Mouse (Mus musculus) kidney, adult 18-20 months (tissue): ENCODE results near the gene Apobec1.
"Not testable (repeated sequence)": the region's sequence is repeated elsewhere in the genome, so short reads cannot be mapped to it uniquely, and the experiment has no call there.

Source experiments
- DNase-seq: peaks from one replicate; pipeline ENCODE4 v3.0.0; 2021

The Apobec1 gene

DNA sequence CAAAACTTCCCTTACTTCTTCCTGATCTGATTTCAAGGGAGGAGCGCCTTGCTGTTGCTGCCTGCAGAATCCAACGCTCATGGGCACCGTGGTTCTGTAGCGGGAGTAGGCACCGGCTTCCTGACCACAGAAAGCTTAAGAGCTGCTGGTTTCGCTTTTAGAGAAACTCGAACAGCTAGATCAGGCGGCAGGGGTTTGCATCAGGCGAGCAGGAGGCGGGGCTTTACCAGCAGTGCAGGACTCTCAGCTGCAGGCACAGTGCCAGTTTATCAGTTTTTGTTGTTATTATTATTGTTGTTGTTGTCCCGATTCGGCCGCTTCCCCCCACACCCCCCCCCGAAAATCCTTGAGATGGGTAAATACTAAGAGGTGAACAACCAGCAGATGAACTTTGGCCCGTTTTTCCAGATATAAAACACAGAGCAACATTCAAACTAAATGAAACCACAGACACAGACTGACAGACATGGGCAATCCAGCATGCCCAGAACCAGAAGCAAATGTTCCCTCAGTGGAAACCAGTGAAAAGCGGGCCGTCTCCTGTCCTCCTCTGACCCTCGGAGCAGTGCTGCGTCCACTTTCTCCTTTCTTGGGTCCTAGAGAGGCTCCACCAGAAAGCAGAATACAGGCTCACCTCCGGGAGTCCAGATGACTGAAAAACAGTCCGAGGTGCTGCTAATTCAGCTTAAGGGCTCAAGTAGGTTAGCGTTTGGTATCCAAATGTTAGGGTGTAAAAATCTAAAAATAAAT, at the start of gene Apobec1:
TSS of gene Apobec1 (minus strand) at position 203 of the 750 bp plus-strand sequence.
- peak; percentile 79 for DNase-seq

DNA sequence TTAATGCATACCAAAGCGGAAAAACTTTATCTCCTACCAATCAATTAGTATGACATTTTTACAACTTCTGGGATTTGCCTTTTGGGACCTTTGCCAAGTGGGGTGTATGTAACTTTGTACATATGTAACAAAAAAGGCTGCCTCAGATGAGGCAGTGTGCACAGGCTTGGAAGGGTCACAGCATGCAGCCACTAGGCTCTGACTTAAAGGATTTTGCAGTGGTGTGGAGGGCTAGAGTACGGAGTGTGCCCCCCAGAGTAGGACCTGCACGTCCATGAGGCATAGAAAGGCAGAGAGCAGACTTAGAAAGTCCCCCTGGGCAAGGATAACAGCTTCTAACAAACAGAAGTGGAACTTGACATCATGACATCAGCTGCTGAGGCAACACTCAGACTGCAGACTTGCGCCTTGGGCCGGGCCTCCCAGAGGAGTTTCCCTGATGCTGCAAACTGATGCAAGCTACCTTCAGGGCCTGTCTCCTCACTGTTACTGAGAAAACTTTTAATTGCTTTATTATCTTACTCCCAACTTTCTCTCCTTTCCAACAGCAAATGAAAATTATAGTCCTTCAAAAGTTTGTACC, 48.2 kb upstream of the Apobec1 start:
- DNase-seq, result no peak

DNA sequence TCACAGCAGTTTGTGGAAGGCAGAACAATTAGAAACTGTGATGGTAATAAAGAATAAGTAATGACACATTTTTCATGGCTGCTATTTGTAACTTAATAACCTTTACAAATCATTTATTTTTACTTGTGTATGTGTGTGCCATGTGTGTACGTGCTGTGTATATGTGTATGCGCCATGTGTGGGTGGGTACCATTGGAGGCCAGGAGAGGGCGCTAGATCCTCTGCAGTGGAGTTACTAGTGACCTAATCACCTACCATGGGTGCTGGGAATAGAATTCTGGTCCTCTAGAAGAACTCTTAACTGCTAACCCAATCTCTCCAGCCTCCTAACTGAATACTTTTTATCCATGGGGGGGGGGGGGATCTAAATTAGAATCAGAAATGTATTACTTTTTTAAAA, 47.7 kb upstream of the Apobec1 start:
- DNase-seq, result no peak

DNA sequence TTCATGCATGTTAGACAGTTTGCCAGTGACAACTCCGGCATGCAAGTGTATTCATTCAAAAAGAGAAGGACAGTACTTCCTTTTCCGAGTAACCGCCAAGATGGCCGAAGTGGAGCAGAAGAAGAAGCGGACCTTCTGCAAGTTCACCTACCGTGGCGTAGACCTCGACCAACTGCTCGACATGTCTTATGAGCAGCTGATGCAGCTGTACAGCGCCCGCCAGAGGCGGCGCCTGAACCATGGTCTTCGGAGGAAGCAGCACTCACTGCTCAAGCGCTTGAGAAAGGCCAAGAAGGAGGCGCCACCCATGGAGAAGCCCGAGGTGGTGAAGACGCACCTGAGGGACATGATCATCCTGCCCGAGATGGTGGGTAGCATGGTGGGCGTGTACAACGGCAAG, 42.0 kb upstream of the Apobec1 start:
- not testable (repeated sequence) for DNase-seq

DNA sequence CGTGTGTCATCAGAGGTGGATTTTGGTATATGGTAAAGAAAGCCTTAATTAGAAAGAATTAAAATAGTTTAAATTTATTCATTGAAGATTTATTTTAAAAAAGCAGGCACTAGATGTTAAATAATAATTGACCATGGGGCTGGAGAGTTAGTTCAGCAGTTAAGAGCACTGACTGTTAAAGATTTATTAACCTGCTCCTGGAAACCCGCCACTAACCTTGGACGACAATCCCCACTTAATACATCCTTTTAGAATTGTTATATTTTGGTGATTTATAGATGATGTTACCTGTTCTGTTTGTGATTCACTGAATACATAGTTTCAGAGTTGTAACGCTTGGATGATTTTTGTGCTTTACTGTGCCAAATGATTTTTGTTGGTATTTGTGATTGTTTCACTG, 35.3 kb upstream of the Apobec1 start:
- not testable (repeated sequence) for DNase-seq

DNA sequence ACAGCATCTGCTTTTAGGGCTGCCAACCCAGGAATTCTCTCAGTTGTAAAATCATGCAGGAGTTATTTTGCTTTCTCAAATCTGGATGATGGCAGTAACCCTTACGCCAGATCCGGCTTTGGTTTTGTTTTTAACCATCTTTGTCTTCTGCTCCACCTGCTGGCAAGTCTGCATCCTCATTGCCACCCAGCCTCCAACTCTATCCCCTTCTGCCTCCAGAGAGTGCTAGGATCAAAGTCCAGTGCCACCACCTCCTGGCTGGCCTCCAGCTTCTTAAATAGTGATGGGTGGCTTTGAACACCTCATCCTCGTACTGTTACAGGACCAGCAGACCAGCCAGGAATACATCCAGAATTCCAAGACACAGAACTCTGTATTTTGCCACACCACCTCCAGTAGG, 34.4 kb upstream of the Apobec1 start:
- DNase-seq, result peak; percentile 43

DNA sequence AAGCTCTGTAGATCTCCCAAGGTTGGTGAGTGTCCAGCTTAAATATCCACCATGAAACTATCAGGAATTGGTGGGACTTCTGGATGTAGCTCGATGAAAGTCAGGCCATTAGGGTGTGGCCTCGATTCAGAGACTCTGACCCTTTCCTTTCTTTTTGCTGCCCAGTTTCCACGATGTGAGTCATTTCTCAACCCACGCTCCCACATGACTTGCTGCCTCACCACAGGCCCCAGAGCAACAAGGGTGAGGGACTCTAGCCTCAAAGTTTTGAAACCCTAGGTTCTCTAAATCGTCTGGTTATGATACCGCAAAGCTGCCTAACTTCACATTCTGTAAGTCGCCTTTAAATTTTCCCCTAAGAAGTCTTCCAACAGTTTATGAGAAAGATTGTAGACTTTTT, 33.1 kb upstream of the Apobec1 start:
- no peak for DNase-seq

DNA sequence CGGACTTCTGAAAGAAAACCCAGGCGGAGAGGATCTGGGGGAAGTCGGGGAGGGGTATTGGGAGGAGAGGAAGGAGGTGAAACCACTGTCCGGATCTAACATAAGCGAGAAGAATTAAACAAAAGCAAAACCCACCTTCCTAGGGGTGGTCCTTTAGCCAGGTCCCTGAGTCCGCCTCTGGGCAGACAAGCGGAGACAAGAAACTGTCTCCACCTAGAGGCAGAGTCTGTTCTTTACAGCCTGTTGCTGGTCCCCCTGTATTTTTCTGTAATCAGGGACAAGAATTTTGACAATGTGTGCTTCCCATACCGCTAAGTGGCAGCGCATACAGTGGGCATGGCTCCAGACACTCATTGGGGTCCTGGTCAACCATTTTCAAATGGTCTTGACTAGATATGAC, 31.2 kb upstream of the Apobec1 start:
- DNase-seq, result peak; percentile 32

DNA sequence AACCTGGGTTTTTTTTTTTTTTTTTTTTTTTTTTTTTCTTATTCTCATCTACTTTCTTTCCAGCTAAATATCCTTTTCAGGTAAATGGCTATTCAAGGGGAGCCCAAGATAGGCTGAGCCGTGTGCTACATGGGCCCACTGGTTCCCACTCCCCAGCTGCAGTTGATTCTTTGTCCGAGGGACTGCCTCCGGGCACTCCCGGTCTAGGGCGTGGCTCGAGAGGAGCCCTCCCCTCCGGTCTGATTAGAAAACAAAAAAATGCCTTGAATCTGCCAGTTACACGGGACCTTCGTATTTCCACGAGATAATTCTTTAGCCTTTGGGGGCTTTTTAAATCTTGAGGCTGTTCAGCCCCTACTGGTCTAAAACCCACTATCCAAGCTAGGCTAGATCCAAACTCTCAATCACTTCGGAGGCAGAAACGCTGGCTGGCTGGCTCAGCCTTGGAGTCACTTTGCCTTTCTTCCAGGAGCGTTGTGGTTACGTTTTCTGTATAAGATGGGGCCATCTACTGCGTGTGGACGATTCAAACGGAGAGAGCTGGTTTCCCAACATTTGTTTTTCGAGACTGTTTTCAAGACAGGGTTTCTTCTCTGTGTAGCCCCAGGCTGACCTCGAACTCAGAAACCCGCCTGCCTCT, 25.3 kb upstream of the Apobec1 start:
- no peak for DNase-seq

DNA sequence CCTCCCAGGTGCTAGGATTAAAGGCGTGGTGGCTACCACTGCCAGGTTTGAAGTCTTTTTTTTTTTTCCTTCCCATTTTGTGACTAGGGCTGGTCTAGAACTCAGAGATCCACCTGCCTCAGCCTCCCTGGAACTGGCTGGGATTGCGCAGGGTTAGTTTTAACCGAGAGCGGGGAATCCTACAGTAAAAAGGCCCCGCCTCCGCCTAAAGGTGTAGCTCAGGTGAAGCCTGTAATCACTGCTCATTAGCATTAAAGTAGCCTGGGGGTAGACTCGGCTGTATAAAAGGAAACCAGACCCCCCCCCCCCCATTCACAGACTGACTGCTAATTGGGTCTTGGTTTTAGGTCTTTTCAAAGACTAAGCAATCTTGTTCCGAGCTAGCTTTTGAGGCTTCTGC, 23.9 kb upstream of the Apobec1 start, which contains the start of gene Dppa3:
TSS of gene Dppa3 (plus strand) at position 301 of the 400 bp plus-strand sequence.
- DNase-seq, result no peak

DNA sequence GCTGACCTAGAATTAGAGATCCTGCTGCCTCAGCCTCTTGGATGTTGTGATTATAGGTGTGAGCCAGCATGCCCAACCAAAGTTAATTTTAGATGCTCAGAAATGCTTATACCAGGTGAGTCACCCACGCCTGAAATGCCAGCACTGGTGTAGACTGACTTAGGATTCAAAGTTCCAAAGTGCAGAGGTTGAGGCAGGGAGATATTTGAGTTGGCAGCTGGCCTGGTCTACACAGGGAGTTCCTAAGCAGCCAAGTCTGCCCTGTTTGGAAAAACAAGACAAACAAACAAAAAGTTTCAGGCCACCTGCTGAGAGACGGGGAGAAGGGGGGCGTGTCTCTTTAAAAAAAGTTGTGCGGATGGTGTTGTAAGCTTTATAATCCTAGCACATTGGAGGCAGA, 22.9 kb upstream of the Apobec1 start:
- DNase-seq, result peak; percentile 79

DNA sequence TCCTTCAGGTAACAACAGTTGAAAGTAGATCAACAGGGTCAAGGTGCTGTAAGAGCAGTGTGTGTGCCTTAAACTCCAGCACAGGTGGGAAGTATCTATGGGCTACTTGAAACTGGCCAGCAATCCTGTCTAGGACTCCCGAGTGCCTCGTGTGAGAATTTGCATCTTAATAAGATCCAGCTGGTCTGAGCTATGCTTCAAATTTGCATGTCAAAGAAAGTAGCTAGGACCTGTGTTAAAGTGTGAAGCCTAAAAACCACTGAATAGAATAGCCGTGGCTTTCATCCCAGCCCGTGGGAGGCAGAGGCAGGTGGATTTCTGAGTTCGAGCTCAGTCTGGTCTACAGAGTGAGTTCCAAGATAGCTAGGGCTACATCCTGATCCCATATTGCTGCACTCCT, 22.2 kb upstream of the Apobec1 start:
- DNase-seq, result no peak

DNA sequence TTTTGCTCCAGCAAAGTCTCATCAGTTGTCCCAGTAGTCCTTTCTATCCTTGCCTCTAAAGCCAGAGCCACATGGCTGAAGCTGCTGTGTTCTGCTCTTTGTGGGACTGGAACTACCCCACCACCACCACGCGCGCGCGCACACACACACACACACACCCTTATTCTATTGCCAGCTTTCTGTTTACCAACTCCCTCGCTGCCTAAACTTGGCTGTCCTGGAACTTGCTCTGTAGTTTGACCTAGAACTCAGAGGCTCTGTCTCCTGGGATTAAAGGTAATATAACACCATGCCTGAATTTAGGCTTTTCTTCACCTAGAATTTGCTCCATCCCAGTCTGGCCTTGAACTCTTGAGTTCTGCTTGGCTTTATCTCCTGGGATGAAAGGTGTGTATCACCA, 18.8 kb upstream of the Apobec1 start:
- no peak for DNase-seq

DNA sequence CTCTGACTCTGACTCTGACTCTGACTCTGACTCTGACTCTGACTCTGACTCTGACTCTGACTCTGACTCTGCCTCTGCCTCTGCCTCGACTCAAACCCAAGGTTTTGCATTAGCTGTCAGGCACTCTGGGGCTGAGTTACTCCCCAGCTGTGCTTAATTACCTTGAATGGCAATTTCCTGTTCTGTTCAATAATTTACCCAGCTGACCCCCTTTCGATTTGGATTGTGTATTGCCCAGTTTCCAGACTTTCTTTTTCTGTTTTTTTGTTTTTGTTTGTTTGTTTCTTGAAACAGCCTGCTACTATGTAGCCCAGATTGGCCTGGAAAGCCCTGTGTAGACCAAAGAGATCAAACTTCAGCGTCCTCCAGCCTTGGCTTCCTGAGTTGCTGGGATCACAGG, 13.8 kb upstream of the Apobec1 start:
- DNase-seq, result no peak

DNA sequence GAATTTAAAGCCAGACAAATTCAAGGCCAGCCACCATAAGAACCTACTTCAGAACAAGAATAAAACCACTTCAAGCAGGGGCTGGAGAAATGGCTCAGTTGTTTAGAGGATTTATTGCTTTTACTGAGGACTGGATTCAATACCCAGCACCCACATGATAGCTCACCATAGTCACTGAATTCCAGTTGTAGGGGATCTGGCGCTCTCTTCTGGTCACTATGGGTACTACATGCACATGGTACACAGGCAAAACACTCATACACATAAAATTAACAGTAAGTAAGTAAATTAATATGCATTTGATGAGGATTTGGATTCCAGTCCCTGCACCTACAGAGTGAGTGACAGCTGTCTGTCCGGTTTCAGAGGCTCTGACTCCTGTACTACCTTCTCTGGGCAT, 11.8 kb upstream of the Apobec1 start:
- no peak for DNase-seq

DNA sequence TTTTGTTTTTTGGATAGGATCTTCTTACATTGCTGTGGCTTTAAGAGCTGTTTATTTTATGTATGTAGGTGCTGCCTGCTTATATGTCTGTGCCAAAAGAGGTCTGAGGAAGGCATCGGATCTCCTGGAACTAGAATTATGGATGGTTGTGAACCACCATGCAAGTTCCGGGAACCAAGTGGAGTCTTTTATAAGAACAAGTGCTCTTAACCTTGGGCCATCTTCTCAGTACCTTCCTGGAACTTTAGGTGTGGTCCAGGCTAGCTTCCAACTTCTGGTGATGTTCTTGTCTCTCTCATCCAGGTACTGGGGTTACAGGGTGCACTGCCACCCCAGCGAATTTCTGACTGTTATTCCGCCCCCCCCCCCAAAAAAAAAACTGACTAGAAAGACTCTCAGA, 10.2 kb upstream of the Apobec1 start:
- DNase-seq, result no peak

DNA sequence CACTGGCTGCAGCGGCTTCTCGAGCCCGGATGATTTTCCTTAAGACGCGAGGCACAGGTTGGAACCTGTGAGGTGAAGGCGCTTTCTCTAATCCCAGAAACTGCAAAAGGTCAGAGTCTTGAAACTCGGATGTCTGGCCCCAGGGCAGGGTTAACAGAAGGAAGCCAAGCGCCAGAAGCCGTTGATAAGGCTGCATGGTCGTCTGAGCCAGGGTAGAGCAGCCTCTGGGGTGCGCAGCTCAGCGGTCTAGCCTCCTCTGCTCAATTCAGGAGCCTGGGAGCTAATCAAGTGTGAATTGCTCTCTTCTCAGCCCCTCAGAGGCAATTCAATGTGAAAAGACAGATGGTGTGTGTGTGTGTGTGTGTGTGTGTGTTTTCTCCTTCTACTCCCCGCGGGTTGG, 7.5 kb upstream of the Apobec1 start, which contains the start of gene Gdf3:
TSS of gene Gdf3 (minus strand) at position 317 of the 400 bp plus-strand sequence.
- no peak for DNase-seq

DNA sequence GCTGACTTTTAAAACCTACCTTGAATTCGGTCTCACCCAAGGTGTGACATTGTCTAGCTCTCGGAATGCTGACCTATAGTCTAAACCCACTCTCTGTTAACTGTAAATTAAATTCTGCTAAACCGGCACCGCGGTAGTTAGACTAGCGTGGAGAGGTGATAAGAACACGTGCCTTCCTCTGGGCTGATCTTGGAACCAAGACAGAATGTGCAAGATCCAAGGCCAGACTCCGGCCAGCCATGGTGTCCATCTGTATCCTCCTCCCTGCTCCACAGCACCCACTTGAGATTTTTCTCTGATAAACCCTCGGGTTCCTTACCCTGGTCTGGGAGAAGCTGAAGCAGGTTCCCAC, 7.1 kb upstream of the Apobec1 start:
- DNase-seq, result no peak

DNA sequence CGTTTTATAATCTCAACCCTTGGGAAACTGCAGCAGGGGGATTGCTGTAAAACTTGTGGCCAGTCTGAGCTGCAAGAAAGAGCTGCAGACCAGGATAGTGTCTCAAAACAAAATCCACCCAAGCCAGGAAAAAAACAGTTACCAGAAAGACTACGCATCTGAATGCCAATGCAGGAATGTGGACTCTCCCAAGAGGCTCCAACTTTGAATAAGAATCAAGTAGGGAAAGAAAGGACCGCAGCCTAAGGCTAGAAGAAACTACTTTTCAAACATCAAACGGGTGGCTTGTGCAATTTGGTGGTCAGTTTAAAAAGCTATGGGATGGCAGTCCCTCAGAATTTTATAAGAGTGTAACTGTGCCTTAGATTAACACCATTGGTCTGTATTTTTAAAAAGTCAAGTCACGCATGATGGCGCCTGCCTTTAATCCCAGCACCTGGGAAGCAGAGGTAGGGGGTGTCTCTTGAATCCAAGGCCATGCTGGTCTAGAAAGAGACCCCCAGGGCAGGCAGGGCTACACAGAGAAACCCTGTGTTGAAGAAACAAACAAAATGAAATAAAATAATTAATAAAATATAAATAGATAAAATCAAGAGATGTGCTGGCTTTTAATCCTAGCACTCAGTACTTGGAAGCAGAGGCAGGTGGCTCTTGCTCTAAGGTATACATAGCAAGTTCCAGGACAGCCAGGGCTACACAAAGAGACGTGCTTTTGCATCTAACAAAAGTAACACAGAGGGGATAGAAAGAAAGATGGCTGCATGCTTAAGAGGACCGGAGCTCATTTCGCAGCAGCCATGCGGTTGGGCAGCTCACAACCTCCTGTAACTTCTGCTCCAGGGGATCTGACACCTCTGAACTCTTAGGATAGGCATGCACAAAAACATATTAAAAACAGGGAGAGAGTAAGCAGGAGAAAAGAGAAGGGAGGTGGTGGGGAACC, 6.5 kb upstream of the Apobec1 start:
- DNase-seq, result no peak

DNA sequence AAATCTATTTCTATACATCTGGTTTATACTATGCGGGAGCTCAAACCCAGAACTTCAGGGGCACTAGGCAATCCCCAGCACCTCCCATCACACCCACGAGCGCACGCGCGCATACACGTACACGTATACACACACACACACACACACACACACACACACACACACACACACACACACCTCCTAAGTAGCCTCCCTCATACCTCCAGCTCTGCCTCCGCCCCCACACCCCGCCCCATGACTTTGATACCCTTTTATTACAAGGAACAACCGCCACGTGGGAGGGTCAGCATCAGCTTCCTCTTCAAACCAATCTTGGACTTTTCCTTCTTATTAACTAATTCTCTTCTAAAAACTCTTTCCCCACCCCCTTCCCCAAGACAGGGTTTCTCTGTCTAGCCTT, 5.5 kb upstream of the Apobec1 start:
- no peak for DNase-seq

DNA sequence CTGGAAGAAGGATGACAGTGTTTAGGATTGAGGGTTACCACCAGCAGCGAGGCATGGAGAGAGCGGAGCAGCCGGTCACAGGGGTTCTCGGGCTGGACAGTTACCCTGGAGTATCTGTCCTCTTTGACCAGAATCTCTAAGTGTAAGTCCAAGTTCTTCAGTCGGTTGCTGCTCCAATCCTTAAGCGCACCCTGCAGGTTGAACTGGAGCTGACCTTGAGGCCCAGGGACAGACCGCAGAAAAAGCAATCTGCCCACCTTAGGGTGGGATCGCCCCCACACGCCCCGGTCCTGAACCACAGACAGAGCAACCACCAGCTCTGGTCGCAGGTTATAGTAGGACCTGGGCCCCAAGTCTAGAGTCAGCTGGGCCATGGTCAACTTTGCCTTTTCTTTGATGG, 4.4 kb upstream of the Apobec1 start:
- DNase-seq, result no peak

DNA sequence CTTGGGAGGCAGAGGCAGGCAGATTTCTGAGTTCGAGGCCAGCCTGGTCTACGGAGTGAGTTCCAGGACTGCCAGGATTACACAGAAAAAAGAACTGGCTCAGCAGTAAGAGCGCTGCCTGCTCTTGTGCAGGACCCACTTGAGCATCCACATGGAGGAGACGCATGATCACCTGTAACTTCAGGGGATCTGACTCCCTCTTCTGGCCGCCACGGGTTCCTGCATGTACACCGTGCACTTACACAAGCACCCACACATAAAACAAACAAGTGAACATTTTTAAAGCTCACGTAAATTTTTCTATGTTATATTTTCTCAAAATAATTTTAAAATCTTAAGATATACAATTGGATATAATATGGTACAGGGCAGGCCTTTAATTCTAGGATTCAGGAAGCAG, 3.2 kb upstream of the Apobec1 start:
- DNase-seq, result no peak

DNA sequence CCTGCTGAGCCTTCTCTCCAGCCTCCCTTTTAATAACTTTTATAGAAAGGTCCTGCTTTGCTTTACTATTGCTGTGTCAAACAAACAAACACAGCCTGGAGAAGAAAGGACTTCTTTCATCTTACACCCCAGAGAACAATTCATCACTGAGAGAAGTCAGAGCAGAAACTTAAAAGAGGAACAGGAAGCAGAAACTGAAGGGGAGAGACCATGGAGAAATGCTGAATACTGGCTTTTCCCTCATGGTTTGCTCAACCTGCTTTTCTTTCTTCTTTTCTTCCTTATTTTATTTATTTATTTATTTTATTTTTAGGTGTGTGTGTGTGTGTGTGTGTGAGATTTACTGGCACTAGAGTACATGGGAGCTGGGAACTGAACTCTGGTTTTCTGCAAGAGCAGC, 2.0 kb upstream of the Apobec1 start:
- no peak for DNase-seq
